Mouse (Mus musculus): ENCODE data around the gene B3galt5.
A peak's percentile ranks its signal among the peaks of the same experiment; 100 is the strongest.

B3galt5 gene

GRCm38 (mm10) chr16:96341269-96341668 is 105.7 kb downstream of the B3galt5 start:
- no peak for DNase-seq (ENCODE audit: low read depth, low spot score)

- DNase-seq (ENCODE audit: low read depth, low spot score): peak; percentile 21
These were observed 106.3 kb downstream of the B3galt5 start for GRCm38 (mm10) chr16:96341945-96342344.

- peak; percentile 73 for DNase-seq (ENCODE audit: low read depth, low spot score)
These were observed 109.5 kb downstream of the B3galt5 start for GRCm38 (mm10) chr16:96345117-96345516.

- DNase-seq (ENCODE audit: low read depth, low spot score): no peak
These were observed 112.5 kb downstream of the B3galt5 start for GRCm38 (mm10) chr16:96348070-96348469.

GRCm38 (mm10) chr16:96348766-96349165 is 113.2 kb downstream of the B3galt5 start:
- no peak for DNase-seq (ENCODE audit: low read depth, low spot score)

- no peak for DNase-seq (ENCODE audit: low read depth, low spot score)
These were observed 115.9 kb downstream of the B3galt5 start for GRCm38 (mm10) chr16:96351520-96351919.

- DNase-seq (ENCODE audit: low read depth, low spot score): no peak
These were observed 117.8 kb downstream of the B3galt5 start for GRCm38 (mm10) chr16:96353296-96353896.

GRCm38 (mm10) chr16:96353996-96354395 is 118.4 kb downstream of the B3galt5 start:
- DNase-seq (ENCODE audit: low read depth, low spot score): no peak

GRCm38 (mm10) chr16:96357903-96358302 is 122.3 kb downstream of the B3galt5 start:
- no peak for DNase-seq (ENCODE audit: low read depth, low spot score)

GRCm38 (mm10) chr16:96361305-96362124 is 125.9 kb downstream of the B3galt5 start:
- DNase-seq (ENCODE audit: low read depth, low spot score): no peak

GRCm38 (mm10) chr16:96362873-96363272 is 127.3 kb downstream of the B3galt5 start:
- DNase-seq (ENCODE audit: low read depth, low spot score): no peak

GRCm38 (mm10) chr16:96363277-96363676 is 127.7 kb downstream of the B3galt5 start:
- DNase-seq (ENCODE audit: low read depth, low spot score): no peak

GRCm38 (mm10) chr16:96364870-96365269 is 129.3 kb downstream of the B3galt5 start:
- DNase-seq (ENCODE audit: low read depth, low spot score): no peak
